Mouse (Mus musculus) cerebellum, postnatal 14 days (tissue): ENCODE measurements at regions not wholly inside any gene's neighbourhood (a gene's known extent, or its start where the extent isn't known, plus 50 kb on each side); places are given as distances from the start of the nearest gene placed in this dataset.

ENCODE experiments used
- DNase-seq, 2 experiments: peaks; one replicate each; pipeline ENCODE4 v3.0.0; 2021; ENCODE audit warnings: mixed read lengths in 2 of 2

DNA sequence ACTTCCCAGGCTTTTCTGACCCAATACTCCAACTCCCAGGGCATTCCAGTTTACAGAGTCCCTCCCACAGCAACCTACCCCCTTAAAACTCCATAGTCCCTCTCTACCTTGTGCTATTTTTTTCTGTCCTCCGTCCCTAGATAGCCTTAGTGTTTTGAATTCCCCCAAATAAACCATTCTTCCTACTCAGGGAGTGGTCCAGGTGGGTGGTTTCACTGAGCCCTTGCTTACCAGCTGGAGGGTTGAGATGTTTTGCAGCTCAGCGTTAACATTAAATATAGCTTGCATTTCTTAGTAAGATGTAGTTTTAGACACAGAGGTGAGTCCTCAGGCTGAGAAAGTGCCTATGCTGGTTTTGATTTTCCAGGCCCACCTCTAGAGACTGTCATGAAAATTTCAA, 313.0 kb downstream of the Bmper start:
- DNase-seq = no peak

- no peak for DNase-seq
Observed at GRCm38 (mm10) chr9:23538051-23538450, 315.2 kb downstream of the Bmper start.

DNA sequence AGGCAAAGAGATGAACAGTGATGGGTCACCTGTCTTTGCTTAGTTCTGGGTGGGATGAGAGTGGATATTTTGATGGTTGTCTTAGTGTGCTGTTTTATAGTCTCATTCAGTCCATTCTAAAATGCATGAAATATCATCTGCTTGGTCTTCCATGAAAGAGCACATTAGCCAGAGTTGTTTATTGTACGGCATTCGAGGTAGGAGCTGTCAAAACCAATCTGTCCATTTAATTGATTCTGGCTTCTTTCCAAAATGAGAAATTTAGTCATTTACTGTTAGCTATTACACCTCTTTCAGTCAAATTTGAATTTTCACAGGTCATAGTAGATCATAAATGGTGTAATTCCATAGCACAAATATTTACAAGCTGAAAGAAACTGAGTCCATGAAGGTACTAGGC, 328.8 kb downstream of the Bmper start:
- peak in 1 of 2 experiments; percentile 33 for DNase-seq

- no peak for DNase-seq
Observed at GRCm38 (mm10) chr9:23553766-23554165, 330.9 kb downstream of the Bmper start.

DNA sequence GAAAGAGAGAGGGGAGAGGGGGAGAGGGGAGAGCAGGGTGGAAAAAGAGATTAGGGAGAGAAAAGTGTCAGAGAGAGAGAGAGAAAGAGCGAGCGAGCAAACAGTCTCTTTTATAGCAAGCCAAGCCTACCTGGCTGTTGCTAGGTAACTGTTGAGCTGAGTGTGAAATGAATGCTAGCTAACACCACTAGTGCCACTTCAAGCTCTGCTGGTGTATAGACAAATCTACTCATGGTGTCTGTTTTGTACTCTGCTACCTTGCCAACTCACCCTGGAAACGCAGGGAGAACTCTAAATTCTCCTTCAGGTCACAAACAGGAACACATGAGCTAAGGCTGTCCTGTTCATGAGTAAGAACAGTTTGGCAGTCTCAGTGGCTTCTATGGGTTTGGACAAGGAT, 334.7 kb downstream of the Bmper start:
- no peak for DNase-seq

DNA sequence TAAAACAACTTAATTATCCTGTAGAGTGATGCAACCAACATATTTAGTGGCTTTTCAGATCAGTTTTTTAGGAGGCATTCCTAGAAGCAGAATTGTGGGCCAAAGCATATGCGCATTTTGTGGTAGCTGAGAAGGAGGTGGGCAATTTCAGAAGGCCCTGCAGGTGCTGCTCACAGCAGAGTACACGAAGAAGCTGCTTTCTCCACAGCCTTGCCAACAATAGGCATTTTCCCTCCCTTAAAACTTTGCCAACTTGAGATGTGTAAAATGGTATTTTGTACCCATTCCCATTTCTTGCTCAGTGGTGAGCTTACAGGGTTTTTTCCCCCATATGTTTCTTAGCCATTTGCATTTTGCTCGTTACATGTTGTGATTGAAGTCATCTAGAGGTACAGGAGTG, 339.0 kb downstream of the Bmper start:
- no peak for DNase-seq

DNA sequence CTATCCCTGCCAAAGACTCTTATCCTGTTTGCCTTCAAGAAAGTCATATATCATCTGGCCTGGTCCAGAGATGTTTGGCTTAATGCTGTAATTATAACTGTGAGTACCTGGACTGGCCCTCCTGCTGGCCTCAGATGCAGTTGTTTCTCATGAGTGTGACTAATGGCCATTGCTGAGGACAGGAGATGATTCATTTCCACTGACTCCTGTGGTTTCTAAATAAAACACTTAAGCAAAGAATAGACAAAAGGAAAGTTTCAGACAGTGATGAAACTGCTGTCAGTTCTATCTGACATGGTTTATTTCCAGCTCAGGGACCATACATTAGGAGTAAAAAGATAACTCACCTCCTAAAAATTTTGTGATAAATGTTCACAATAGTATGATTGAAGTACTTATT, 344.2 kb downstream of the Bmper start:
- DNase-seq = no peak

- DNase-seq = no peak
Observed at GRCm38 (mm10) chr9:23570150-23570549, 347.3 kb downstream of the Bmper start.

DNA sequence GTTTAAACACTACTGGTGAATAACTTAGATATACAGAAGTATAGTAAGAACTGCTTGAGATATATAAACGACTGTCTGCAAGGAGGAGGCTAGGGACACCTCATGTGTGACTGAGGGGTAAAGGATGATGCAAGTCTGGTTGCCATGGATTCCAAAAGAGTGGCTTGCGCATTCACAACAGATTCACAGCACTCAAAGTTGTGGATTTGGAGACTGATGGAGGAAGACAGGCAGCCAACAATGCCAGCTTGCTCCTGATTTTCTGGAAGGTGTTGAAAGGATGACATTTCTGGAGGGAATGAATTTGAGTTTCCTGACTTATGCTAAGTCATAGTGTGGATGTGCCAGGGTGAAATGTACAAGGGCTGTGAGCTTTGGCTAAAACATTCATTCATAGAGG, 353.4 kb downstream of the Bmper start:
- no peak for DNase-seq

DNA sequence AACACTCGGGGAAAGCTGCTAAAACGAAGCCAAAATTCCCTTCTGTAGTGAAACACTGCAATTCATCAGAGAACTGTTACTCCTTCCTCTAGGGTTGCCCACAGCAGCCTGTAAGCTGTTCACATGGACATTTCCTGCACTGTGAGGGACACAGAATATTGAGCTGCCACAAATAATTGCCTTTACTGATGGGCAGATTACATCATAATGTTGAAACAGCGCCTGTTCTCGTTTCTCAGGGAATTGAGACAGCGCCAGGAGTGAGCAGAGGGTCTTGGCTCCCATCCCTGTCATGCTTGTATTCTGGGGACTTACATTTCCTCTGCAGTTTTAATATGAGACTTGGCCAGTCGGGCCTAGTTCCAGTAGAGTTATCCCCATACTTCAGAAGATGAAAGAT, 357.3 kb downstream of the Bmper start:
- DNase-seq = peak; percentile 81 to 83

- DNase-seq = peak; percentile 96
Observed at GRCm38 (mm10) chr9:23581039-23581606, 358.2 kb downstream of the Bmper start.

DNA sequence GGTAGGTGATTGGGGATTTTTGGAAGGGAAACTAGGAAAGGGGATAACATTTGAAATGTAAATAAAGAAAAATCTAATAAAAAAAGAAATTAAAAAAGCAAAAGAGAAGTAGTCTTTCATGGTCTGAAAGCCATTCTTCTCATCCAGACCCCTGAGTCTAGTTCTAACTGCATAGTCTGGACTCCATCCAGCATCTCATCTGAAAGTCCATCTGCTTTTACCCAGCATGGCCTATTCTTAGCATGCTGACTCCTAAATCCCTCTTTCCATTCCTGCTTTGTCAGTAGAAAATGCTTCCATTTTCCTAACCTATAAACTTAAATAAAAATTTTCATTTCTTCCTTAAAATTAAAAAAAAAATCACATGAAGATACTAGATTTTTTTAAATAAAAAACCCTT, 361.7 kb downstream of the Bmper start:
- DNase-seq = peak; percentile 42 to 71

DNA sequence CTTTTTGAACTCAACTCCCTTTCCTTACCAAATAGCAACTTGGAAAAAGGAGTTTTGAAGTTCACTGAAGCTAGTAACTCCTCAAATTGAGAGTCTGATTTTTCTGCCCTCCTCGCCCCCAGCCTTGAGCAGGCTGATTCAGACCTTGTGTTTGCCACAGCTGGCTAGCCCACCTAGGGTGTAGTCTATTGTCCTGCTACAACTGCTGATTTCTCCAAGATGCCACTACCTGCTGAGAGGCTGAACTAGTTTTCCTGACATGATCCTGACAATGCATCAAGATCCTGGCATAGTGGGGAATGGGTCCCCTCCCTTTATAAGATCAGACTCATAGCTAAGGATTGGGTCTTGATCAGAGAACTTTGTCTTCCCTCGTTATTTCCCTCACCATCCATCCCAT, 366.1 kb downstream of the Bmper start:
- no peak for DNase-seq

DNA sequence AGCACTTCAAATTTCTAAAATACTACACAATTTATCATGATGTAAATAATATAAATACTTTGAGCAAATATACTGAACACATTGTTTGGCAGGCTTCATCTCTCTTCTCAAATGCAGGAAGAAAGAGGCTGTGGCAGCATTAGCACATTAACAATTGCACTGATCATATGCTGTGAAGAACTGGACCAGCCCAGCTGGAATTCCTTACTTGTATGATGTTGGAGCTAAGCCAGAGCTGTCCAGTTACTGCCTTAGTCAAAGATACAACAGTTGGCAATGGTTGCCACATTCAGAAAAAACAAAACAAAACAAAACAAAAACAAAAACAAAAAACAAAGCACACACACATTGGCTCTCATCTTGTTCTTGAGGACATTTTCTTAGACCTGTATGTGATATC, 369.0 kb downstream of the Bmper start:
- no peak for DNase-seq

- peak; percentile 45 to 47 for DNase-seq
Observed at GRCm38 (mm10) chr9:23600623-23601022, 377.7 kb downstream of the Bmper start.
